Mouse (Mus musculus): ENCODE data around the gene Gpatch4.

The Gpatch4 gene

GRCm38 (mm10) chr3:88033506-88033905, 9.4 kb upstream of the Gpatch4 start:
- DNase-seq: no peak

- no peak for DNase-seq
Observed at GRCm38 (mm10) chr3:88035561-88036293, 7.2 kb upstream of the Gpatch4 start.

- DNase-seq: no peak
Observed at GRCm38 (mm10) chr3:88049532-88049931, 6.6 kb downstream of the Gpatch4 start.

- no peak for DNase-seq
Observed at GRCm38 (mm10) chr3:88057030-88057429, 14.1 kb downstream of the Gpatch4 start.

- DNase-seq: peak; percentile 91
Observed at GRCm38 (mm10) chr3:88057902-88058696, 15.2 kb downstream of the Gpatch4 start, which contains the start of gene Naxe. Naxe (minus strand) TSS chr3:88058495.

- no peak for DNase-seq
Observed at GRCm38 (mm10) chr3:88068386-88068785, 25.5 kb downstream of the Gpatch4 start.

GRCm38 (mm10) chr3:88071783-88072182, 28.9 kb downstream of the Gpatch4 start:
- DNase-seq: peak; percentile 89

GRCm38 (mm10) chr3:88073631-88074030, 30.7 kb downstream of the Gpatch4 start:
- DNase-seq: no peak

GRCm38 (mm10) chr3:88074351-88074750, 31.4 kb downstream of the Gpatch4 start:
- no peak for DNase-seq

GRCm38 (mm10) chr3:88074766-88075165, 31.9 kb downstream of the Gpatch4 start:
- no peak for DNase-seq

- no peak for DNase-seq
Observed at GRCm38 (mm10) chr3:88077441-88077840, 34.5 kb downstream of the Gpatch4 start.

- no peak for DNase-seq
Observed at GRCm38 (mm10) chr3:88078204-88078603, 35.3 kb downstream of the Gpatch4 start, which contains the start of gene Ttc24. Ttc24 (minus strand) TSS chr3:88078304.

GRCm38 (mm10) chr3:88081345-88082223, 38.7 kb downstream of the Gpatch4 start, which contains the start of gene Iqgap3:
Iqgap3 (plus strand) TSS chr3:88081971.
- peak; percentile 95 for DNase-seq

GRCm38 (mm10) chr3:88082224-88082618, 39.3 kb downstream of the Gpatch4 start:
- peak; percentile 19 for DNase-seq

GRCm38 (mm10) chr3:88082663-88083062, 39.8 kb downstream of the Gpatch4 start:
- DNase-seq: no peak

- no peak for DNase-seq
Observed at GRCm38 (mm10) chr3:88084001-88084400, 41.1 kb downstream of the Gpatch4 start.

- no peak for DNase-seq
Observed at GRCm38 (mm10) chr3:88085459-88085858, 42.6 kb downstream of the Gpatch4 start.

- peak; percentile 42 for DNase-seq
Observed at GRCm38 (mm10) chr3:88087688-88088087, 44.8 kb downstream of the Gpatch4 start.

GRCm38 (mm10) chr3:88090106-88090505, 47.2 kb downstream of the Gpatch4 start:
- no peak for DNase-seq

GRCm38 (mm10) chr3:88090616-88091015, 47.7 kb downstream of the Gpatch4 start:
- no peak for DNase-seq

GRCm38 (mm10) chr3:88094126-88094525, 51.2 kb downstream of the Gpatch4 start:
- no peak for DNase-seq

GRCm38 (mm10) chr3:88097666-88098065, 54.8 kb downstream of the Gpatch4 start:
- no peak for DNase-seq

GRCm38 (mm10) chr3:88100251-88100650, 57.3 kb downstream of the Gpatch4 start:
- DNase-seq: peak; percentile 53

Data from kidney, postnatal 10 days (tissue).